ENCODE assay signal across 7 mouse cellular contexts in the genomic region with DNA sequence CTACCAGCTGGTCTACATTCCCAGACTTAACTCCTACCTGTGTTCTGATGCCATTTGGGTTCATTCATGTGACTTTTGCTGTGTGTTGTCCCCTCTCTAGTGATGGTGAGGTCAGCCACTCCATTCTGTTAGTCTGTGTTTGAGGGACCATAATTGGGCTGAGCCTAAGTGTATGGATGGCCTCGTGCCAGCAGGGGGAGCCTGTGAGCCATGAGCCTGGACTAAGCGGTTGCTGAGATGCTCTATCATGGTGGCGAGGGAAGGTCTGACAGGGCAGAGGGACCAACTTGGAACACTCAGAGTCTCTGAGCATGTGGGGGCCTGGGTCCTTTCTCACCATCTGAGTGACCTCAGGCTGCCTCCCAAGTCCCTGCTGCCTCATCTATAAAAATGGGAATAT. TPM values are rescaled to one million over a fixed set of nuclear protein-coding genes. Genes with fewer than 3 reads are reported as not detected.
DNase-seq lines count a peak whose midpoint lies in the region; ATAC-seq and TF ChIP-seq lines count a peak whose summit lies in the region.

No protein-coding gene starts in this region.

- no peak overlapping the region for H3K27ac ChIP-seq in cortical plate, adult 2 months (ENCODE audit: insufficient read depth, low read length)
- no peak overlapping the region for H3K27ac ChIP-seq in limb, embryonic 10.5 days
- H3K27ac ChIP-seq in midbrain, embryonic 12.5 days (replicated peaks) = no peak overlapping the region
- H3K27ac ChIP-seq in small intestine, adult 2 months (ENCODE audit: insufficient read depth, low read depth, low read length) = no peak overlapping the region

- WGBS in limb, embryonic 10.5 days = 2% methylated on average over 3 of the region's 3 CpGs
- WGBS in midbrain, embryonic 12.5 days = 2% methylated on average over 3 of the region's 3 CpGs
- 4% methylated on average over 3 of the region's 3 CpGs for WGBS in small intestine, adult 2 months

- DNase-seq in adrenal gland, adult (ENCODE audit: inconsistent age in 2 of 2, low spot score in 1 of 2) = peak; percentile 83 to 93
- peak; percentile 80 for DNase-seq in gastrocnemius, postnatal 36 days
- DNase-seq in kidney, adult 11 months = peak; percentile 71
- DNase-seq in limb, embryonic 10.5 days (ENCODE audit: low spot score) = peak; percentile 95

- no peaks in the 10 kb centered on the region for H3K4me1 ChIP-seq in cortical plate, adult 2 months (ENCODE audit: control insufficient read depth, insufficient read depth, low read length)
- peaks cover 41% of the 10 kb centered on the region for H3K4me1 ChIP-seq in limb, embryonic 10.5 days
- peaks cover 44% of the 10 kb centered on the region for H3K4me1 ChIP-seq in midbrain, embryonic 12.5 days
- peaks cover 10% of the 10 kb centered on the region for H3K4me1 ChIP-seq in small intestine, adult 2 months (ENCODE audit: control insufficient read depth, insufficient read depth, insufficient read length, low read length)

- TF ChIP-seq POLR2A in cortical plate, adult 2 months (IDR thresholded peaks at IDR 0.05; ENCODE audit: extremely low read depth, insufficient read depth, low read length) = no peak
- TF ChIP-seq POLR2A in small intestine, adult 2 months (IDR thresholded peaks at IDR 0.05; ENCODE audit: low read depth, low read length) = no peak

- no peak overlapping the region for H3K9ac ChIP-seq in midbrain, embryonic 12.5 days (replicated peaks)

- peak; percentile 55; the same call in 1 of the 2 replicates for ATAC-seq in midbrain, embryonic 12.5 days (ENCODE audit: low FRiP score, low read depth)

- TF ChIP-seq CTCF in cortical plate, adult 2 months (IDR thresholded peaks at IDR 0.05; ENCODE audit: extremely low read depth, insufficient read depth, low read length) = peak; percentile 99
- TF ChIP-seq CTCF in small intestine, adult 2 months (IDR thresholded peaks at IDR 0.05; ENCODE audit: extremely low read depth, insufficient read length, insufficient replicate concordance, low read depth, low read length) = peak; percentile 94

- H3K9me3 ChIP-seq in limb, embryonic 10.5 days (replicated peaks) = no peaks in the 10 kb centered on the region
- no peaks in the 10 kb centered on the region for H3K9me3 ChIP-seq in midbrain, embryonic 12.5 days

- no peak overlapping the region for H3K4me2 ChIP-seq in midbrain, embryonic 12.5 days (replicated peaks)

- H3K27me3 ChIP-seq in limb, embryonic 10.5 days (ENCODE audit: low read depth, poor library complexity, severe bottlenecking) = peaks cover 79% of the 10 kb centered on the region
- H3K27me3 ChIP-seq in midbrain, embryonic 12.5 days = peaks cover 43% of the 10 kb centered on the region
- H3K27me3 ChIP-seq in small intestine, adult 2 months (ENCODE audit: control insufficient read depth, insufficient read depth, low read length) = no peaks in the 10 kb centered on the region

- intact Hi-C loops in gastrocnemius, postnatal 36 days (cut with DNase I) = loop anchor here (10.0 kb wide), 1 partner anchor 360 kb away; no protein-coding TSS in a partner anchor

- H3K4me3 ChIP-seq in cortical plate, adult 2 months (ENCODE audit: insufficient read depth, low read length) = no peak overlapping the region
- no peak overlapping the region for H3K4me3 ChIP-seq in limb, embryonic 10.5 days
- H3K4me3 ChIP-seq in midbrain, embryonic 12.5 days = no peak overlapping the region
- H3K4me3 ChIP-seq in small intestine, adult 2 months (ENCODE audit: low read depth, low read length) = no peak overlapping the region

- H3K36me3 ChIP-seq in limb, embryonic 10.5 days = no peaks in the 10 kb centered on the region; the same call in 1 of the 2 replicates
- no peaks in the 10 kb centered on the region for H3K36me3 ChIP-seq in midbrain, embryonic 12.5 days
- no peaks in the 10 kb centered on the region for H3K36me3 ChIP-seq in small intestine, adult 2 months (ENCODE audit: control insufficient read depth, insufficient read depth, low read length)

RNA-seq across cellular contexts. Expression of a gene that starts 8.0 kb away (rescaled TPM):
- 19.1 and 22.2 TPM in 2 replicates for polyA plus RNA-seq in cortical plate, adult 2 months (2012; rRNA removed)
- total RNA-seq in gastrocnemius, postnatal 36 days (2021) = 100 to 1,000 TPM; 240 to 280 TPM
- polyA plus RNA-seq in limb, embryonic 10.5 days (2016; fragmentation: Nextera tagmentation; extraction: Ambion mirVana) = 2.8 and 4.4 TPM in 2 replicates
- 3.0 and 3.3 TPM in 2 replicates for polyA plus RNA-seq in midbrain, embryonic 12.5 days (2016; fragmentation: Nextera tagmentation; extraction: Ambion mirVana)
- polyA plus RNA-seq in small intestine, adult 2 months (2012; rRNA removed) = 30.1 and 37.2 TPM in 2 replicates

RNA-seq across cellular contexts. Expression of a gene that starts 24.8 kb away (rescaled TPM):
- 133 and 140 TPM in 2 replicates for polyA plus RNA-seq in cortical plate, adult 2 months (2012; rRNA removed)
- 10 to 100 TPM; 80.7 to 91.9 TPM for total RNA-seq in gastrocnemius, postnatal 36 days (2021)
- polyA plus RNA-seq in limb, embryonic 10.5 days (2016; fragmentation: Nextera tagmentation; extraction: Ambion mirVana) = 455 and 483 TPM in 2 replicates
- polyA plus RNA-seq in midbrain, embryonic 12.5 days (2016; fragmentation: Nextera tagmentation; extraction: Ambion mirVana) = 315 and 316 TPM in 2 replicates
- 15.2 and 21.4 TPM in 2 replicates for polyA plus RNA-seq in small intestine, adult 2 months (2012; rRNA removed)

RNA-seq across cellular contexts. Expression of a gene that starts 41.0 kb away (rescaled TPM):
- 8.2 and 9.2 TPM in 2 replicates for polyA plus RNA-seq in cortical plate, adult 2 months (2012; rRNA removed)
- total RNA-seq in gastrocnemius, postnatal 36 days (2021) = under 1 TPM; 0.36 to 0.49 TPM
- polyA plus RNA-seq in limb, embryonic 10.5 days (2016; fragmentation: Nextera tagmentation; extraction: Ambion mirVana) = 0.54 and 1.6 TPM in 2 replicates
- 8.0 and 8.2 TPM in 2 replicates for polyA plus RNA-seq in midbrain, embryonic 12.5 days (2016; fragmentation: Nextera tagmentation; extraction: Ambion mirVana)
- 0.06 and 0.22 TPM in 2 replicates for polyA plus RNA-seq in small intestine, adult 2 months (2012; rRNA removed)

RNA-seq across cellular contexts. Expression of a gene that starts 45.3 kb away (rescaled TPM):
- 5.6 and 6.0 TPM in 2 replicates for polyA plus RNA-seq in cortical plate, adult 2 months (2012; rRNA removed)
- 1 to 10 TPM; 1.1 to 1.5 TPM for total RNA-seq in gastrocnemius, postnatal 36 days (2021)
- 7.0 and 7.5 TPM in 2 replicates for polyA plus RNA-seq in limb, embryonic 10.5 days (2016; fragmentation: Nextera tagmentation; extraction: Ambion mirVana)
- polyA plus RNA-seq in midbrain, embryonic 12.5 days (2016; fragmentation: Nextera tagmentation; extraction: Ambion mirVana) = 6.5 and 8.2 TPM in 2 replicates
- 10.2 and 18.6 TPM in 2 replicates for polyA plus RNA-seq in small intestine, adult 2 months (2012; rRNA removed)
